Mouse (Mus musculus) kidney, adult 2 months (tissue): ENCODE results near the gene Zfp462.

Experiments
- CTCF ChIP-seq: fragments of 200-500 bp; conservative IDR thresholded peaks from 2 replicates; pipeline ENCODE4 v1.5.1; 2011; ENCODE audit warnings: low read depth, mild to moderate bottlenecking, control low read depth, low read length, moderate library complexity, mixed read lengths; ENCODE audit not compliant: insufficient read depth, insufficient read length
- POLR2A ChIP-seq: fragments of 200-500 bp; IDR thresholded peaks from one replicate; pipeline ENCODE4 v1.6.1; 2011; ENCODE audit warnings: low read depth, low read length, control low read depth

- TF ChIP-seq CTCF (no peak), POLR2A (no peak)
Observed at GRCm38 (mm10) chr4:54929686-54930085, 15.2 kb upstream of the Zfp462 start.
